Mouse (Mus musculus): Measurements from ENCODE around the gene Mdfic.

The Mdfic gene

GRCm38 (mm10) chr6:15742591-15743149, 22.2 kb downstream of the Mdfic start:
- DNase-seq (ENCODE audit: low spot score), result no peak

- DNase-seq (ENCODE audit: low spot score), result no peak
These were observed 22.9 kb downstream of the Mdfic start for GRCm38 (mm10) chr6:15743291-15743792.

- no peak for DNase-seq (ENCODE audit: low spot score)
These were observed 23.3 kb downstream of the Mdfic start for GRCm38 (mm10) chr6:15743793-15744192.

GRCm38 (mm10) chr6:15745313-15745712, 24.9 kb downstream of the Mdfic start:
- DNase-seq (ENCODE audit: low spot score), result no peak

GRCm38 (mm10) chr6:15745891-15746290, 25.4 kb downstream of the Mdfic start:
- DNase-seq (ENCODE audit: low spot score), result no peak

- DNase-seq (ENCODE audit: low spot score), result no peak
These were observed 27.1 kb downstream of the Mdfic start for GRCm38 (mm10) chr6:15747396-15748155.

GRCm38 (mm10) chr6:15748236-15748635, 27.8 kb downstream of the Mdfic start:
- DNase-seq (ENCODE audit: low spot score), result no peak

- no peak for DNase-seq (ENCODE audit: low spot score)
These were observed 28.5 kb downstream of the Mdfic start for GRCm38 (mm10) chr6:15748943-15749342.

GRCm38 (mm10) chr6:15750101-15750500, 29.6 kb downstream of the Mdfic start:
- no peak for DNase-seq (ENCODE audit: low spot score)

GRCm38 (mm10) chr6:15751375-15751774, 30.9 kb downstream of the Mdfic start:
- no peak for DNase-seq (ENCODE audit: low spot score)

- no peak for DNase-seq (ENCODE audit: low spot score)
These were observed 31.7 kb downstream of the Mdfic start for GRCm38 (mm10) chr6:15752160-15752559.

- no peak for DNase-seq (ENCODE audit: low spot score)
These were observed 32.7 kb downstream of the Mdfic start for GRCm38 (mm10) chr6:15753208-15753607.

- no peak for DNase-seq (ENCODE audit: low spot score)
These were observed 37.9 kb downstream of the Mdfic start for GRCm38 (mm10) chr6:15758394-15758793.

- no peak for DNase-seq (ENCODE audit: low spot score)
These were observed 40.3 kb downstream of the Mdfic start for GRCm38 (mm10) chr6:15760750-15761149.

GRCm38 (mm10) chr6:15764039-15764438, 43.6 kb downstream of the Mdfic start:
- no peak for DNase-seq (ENCODE audit: low spot score)

GRCm38 (mm10) chr6:15767460-15767859, 47.0 kb downstream of the Mdfic start:
- DNase-seq (ENCODE audit: low spot score), result no peak

GRCm38 (mm10) chr6:15770128-15770527, 49.7 kb downstream of the Mdfic start:
- no peak for DNase-seq (ENCODE audit: low spot score)

- no peak for DNase-seq (ENCODE audit: low spot score)
These were observed 56.6 kb downstream of the Mdfic start for GRCm38 (mm10) chr6:15777070-15777469.

GRCm38 (mm10) chr6:15780127-15780526, 59.7 kb downstream of the Mdfic start:
- no peak for DNase-seq (ENCODE audit: low spot score)

- DNase-seq (ENCODE audit: low spot score), result no peak
These were observed 60.2 kb downstream of the Mdfic start for GRCm38 (mm10) chr6:15780688-15781087.

- DNase-seq (ENCODE audit: low spot score), result peak; percentile 74
These were observed 69.4 kb downstream of the Mdfic start for GRCm38 (mm10) chr6:15789523-15790500.

Data from embryo, embryonic 10.5 days (tissue).